9 mouse cellular contexts compared by ENCODE assay signal in the genomic region with DNA sequence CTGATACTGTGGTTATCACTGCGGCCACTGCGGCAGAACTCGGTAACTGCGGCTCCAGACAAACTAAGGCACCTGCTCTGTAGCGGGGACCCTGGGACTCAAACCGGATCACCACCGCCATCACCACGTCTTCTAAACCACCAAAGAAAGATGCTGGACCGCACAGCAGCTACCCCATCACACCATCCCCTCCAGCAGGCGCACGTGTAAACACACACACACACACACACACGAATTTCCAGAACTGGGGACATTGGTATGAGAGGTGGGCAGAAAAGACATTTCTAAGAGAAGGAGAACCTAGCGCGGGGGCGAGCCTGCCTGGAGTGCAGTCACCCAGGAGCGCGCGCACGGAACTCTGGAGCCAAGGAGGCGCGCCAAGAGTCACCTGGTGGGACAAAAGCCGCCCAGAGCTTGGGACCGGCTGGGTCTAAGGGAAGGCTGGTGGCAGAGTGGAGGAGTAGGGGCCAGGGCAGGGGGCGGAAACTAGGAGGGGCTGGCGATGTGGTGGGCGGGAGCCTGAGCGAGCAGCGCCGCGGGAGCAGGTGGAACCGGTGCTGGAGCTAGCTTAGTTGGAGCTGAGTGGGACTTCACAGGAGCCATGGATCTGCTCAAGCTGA. TPM values are rescaled to one million over a fixed set of nuclear protein-coding genes. Genes with fewer than 3 reads are reported as not detected.
DNase-seq lines count a peak whose midpoint lies in the region; ATAC-seq and TF ChIP-seq lines count a peak whose summit lies in the region.
"Had no signal": no experiment of that assay in that cellular context is flagged by ENCODE, and none has a peak within 500 bp of the region (broad histone marks: within the 10 kb centered on the region; RNA-seq: fewer than 3 reads in every experiment).

A gene (plus strand): TSS at position 308 of the 620 bp plus-strand sequence.

- peak; percentile 56; the same call in 1 of the 2 replicates for ATAC-seq in heart, embryonic 11.5 days (replicated peaks; ENCODE audit: insufficient number of reproducible peaks, low FRiP score, low TSS enrichment)
- ATAC-seq in forebrain, embryonic 16.5 days, result peak; percentile 86
- ATAC-seq in limb, embryonic 13.5 days (ENCODE audit: low FRiP score, low read depth), result peak; percentile 71; the same call in 1 of the 2 replicates

- 3% methylated on average over 31 of the region's 31 CpGs for WGBS in heart, embryonic 11.5 days (ENCODE audit: insufficient replicate concordance)
- 2% methylated on average over 28 of the region's 31 CpGs for WGBS in forebrain, embryonic 16.5 days
- under 1% methylated on average over 30 of the region's 31 CpGs for WGBS in limb, embryonic 13.5 days

- peak within 1 kb of the TSS; percentile 92 for H3K4me2 ChIP-seq in heart, embryonic 11.5 days
- H3K4me2 ChIP-seq in forebrain, embryonic 16.5 days (ENCODE audit: low read length), result peak within 1 kb of the TSS; percentile 94
- H3K4me2 ChIP-seq in limb, embryonic 13.5 days (replicated peaks), result peak within 1 kb of the TSS; percentile 75

- H3K27ac ChIP-seq in heart, embryonic 11.5 days (ENCODE audit: low read depth, low read length), result no peak within 1 kb of the TSS
- H3K27ac ChIP-seq in ES-E14 (ENCODE audit: insufficient read depth, low read depth, low read length, poor library complexity, severe bottlenecking), result no peak within 1 kb of the TSS
- H3K27ac ChIP-seq in forebrain, embryonic 16.5 days (ENCODE audit: low read length), result no peak within 1 kb of the TSS
- no peak within 1 kb of the TSS for H3K27ac ChIP-seq in limb, embryonic 13.5 days

- no peaks in the 10 kb centered on the region for H3K9me3 ChIP-seq in heart, embryonic 11.5 days (replicated peaks; ENCODE audit: control insufficient read depth, low read length)
- H3K9me3 ChIP-seq in ES-E14 (ENCODE audit: control insufficient read depth, insufficient read depth, low read depth, low read length), result no peaks in the 10 kb centered on the region
- no peaks in the 10 kb centered on the region for H3K9me3 ChIP-seq in forebrain, embryonic 16.5 days (ENCODE audit: control insufficient read depth, low read length)
- no peaks in the 10 kb centered on the region for H3K9me3 ChIP-seq in limb, embryonic 13.5 days

- H3K4me1 ChIP-seq in heart, embryonic 11.5 days (ENCODE audit: control insufficient read depth, insufficient read depth, low read length), result no peaks in the 10 kb centered on the region
- peaks cover 0 to 2% of the 10 kb centered on the region in 2 experiments; a peak in 2 of 4 replicates for H3K4me1 ChIP-seq in ES-E14 (ENCODE audit: control insufficient read depth in 2 of 2, insufficient read depth in 2 of 2, low read length in 2 of 2, poor library complexity in 1 of 2)
- peaks cover 13% of the 10 kb centered on the region for H3K4me1 ChIP-seq in forebrain, embryonic 16.5 days (replicated peaks; ENCODE audit: control insufficient read depth, insufficient read depth, low read length)
- peaks cover 10% of the 10 kb centered on the region; the same call in 1 of the 2 replicates for H3K4me1 ChIP-seq in limb, embryonic 13.5 days

- peak within 1 kb of the TSS; percentile 54 for H3K9ac ChIP-seq in heart, embryonic 11.5 days (ENCODE audit: low read depth, low read length)
- peak within 1 kb of the TSS; percentile 18 for H3K9ac ChIP-seq in ES-E14 (ENCODE audit: insufficient read depth, low read depth, low read length, poor library complexity, severe bottlenecking)
- peak within 1 kb of the TSS; percentile 61 for H3K9ac ChIP-seq in forebrain, embryonic 16.5 days (replicated peaks; ENCODE audit: low read depth, low read length)
- peak within 1 kb of the TSS; percentile 3; the same call in 1 of the 2 replicates for H3K9ac ChIP-seq in limb, embryonic 13.5 days

- peaks cover 36% of the 10 kb centered on the region for H3K27me3 ChIP-seq in heart, embryonic 11.5 days (ENCODE audit: control insufficient read depth, insufficient read depth, low read length)
- peaks cover 16% of the 10 kb centered on the region for H3K27me3 ChIP-seq in forebrain, embryonic 16.5 days (replicated peaks; ENCODE audit: control insufficient read depth, insufficient read depth, low read length)
- peaks cover 62% of the 10 kb centered on the region for H3K27me3 ChIP-seq in limb, embryonic 13.5 days

- DNase-seq in heart, postnatal 4 days, result no peak
- DNase-seq in ES-E14 (ENCODE audit: low read depth, low spot score), result peak; percentile 54
- peak; percentile 64 for DNase-seq in right cerebral cortex, postnatal 36 days (ENCODE audit: low spot score in 2 of 2)
- DNase-seq in testis, postnatal 10 days (ENCODE audit: low spot score), result no peak
- no peak for DNase-seq in thymus, postnatal 25 days

- in situ Hi-C loops in ES-E14 (cut with MboI; ENCODE audit: low sequenced_read_pairs in 2 of 2, unreplicated experiment in 2 of 2), result no loop called here

- no peaks in the 10 kb centered on the region for H3K36me3 ChIP-seq in heart, embryonic 11.5 days (ENCODE audit: control insufficient read depth, insufficient read depth, low read length)
- no peaks in the 10 kb centered on the region for H3K36me3 ChIP-seq in ES-E14 (ENCODE audit: control insufficient read depth, insufficient read depth, low read length, poor library complexity, severe bottlenecking)
- H3K36me3 ChIP-seq in forebrain, embryonic 16.5 days (ENCODE audit: control insufficient read depth, insufficient read depth), result no peaks in the 10 kb centered on the region
- H3K36me3 ChIP-seq in limb, embryonic 13.5 days, result no peaks in the 10 kb centered on the region

- H3K4me3 ChIP-seq in heart, embryonic 11.5 days (ENCODE audit: low read depth, low read length), result peak within 1 kb of the TSS; percentile 46
- H3K4me3 ChIP-seq in ES-E14 (ENCODE audit: insufficient read depth in 1 of 2, low read depth in 1 of 2, low read length in 2 of 2, poor library complexity in 1 of 2, severe bottlenecking in 1 of 2), result peak within 1 kb of the TSS; percentile 57 to 65
- peak within 1 kb of the TSS; percentile 59 for H3K4me3 ChIP-seq in forebrain, embryonic 16.5 days (replicated peaks; ENCODE audit: low read length)
- H3K4me3 ChIP-seq in limb, embryonic 13.5 days, result peak within 1 kb of the TSS; percentile 44

TF ChIP-seq in ES-E14, 5 proteins besides CTCF, POLR2A, EP300 and RAD21:
- TF ChIP-seq CHD2 (IDR thresholded peaks at IDR 0.05; ENCODE audit: low read depth, low read length) (no peak), MAFK (IDR thresholded peaks at IDR 0.05; ENCODE audit: insufficient read depth, low read depth, low read length) (no peak), ZC3H11A (IDR thresholded peaks at IDR 0.05; ENCODE audit: borderline replicate concordance, low read depth, low read length) (no peak), ZNF384 (IDR thresholded peaks at IDR 0.05; ENCODE audit: low read depth, low read length) (no peak), HCFC1 (IDR thresholded peaks at IDR 0.05; ENCODE audit: borderline replicate concordance, insufficient read depth, low read length) (no peak)

RNA-seq across cellular contexts. Expression of the gene that starts here (rescaled TPM):
- polyA plus RNA-seq in heart, embryonic 11.5 days (2014; fragmentation: Nextera tagmentation; extraction: Ambion mirVana), result 0.16 TPM in 1 of 2 replicates, not detected in the other
- total RNA-seq in heart, postnatal 4 days (2021), result not detected
- 0.27 and 0.58 TPM in 2 replicates for total RNA-seq in ES-E14 (2012; rRNA removed)
- 1.2 and 2.6 TPM in 2 replicates for polyA plus RNA-seq in forebrain, embryonic 16.5 days (2015; fragmentation: Nextera tagmentation; extraction: Ambion mirVana)
- polyA plus RNA-seq in limb, embryonic 13.5 days (2015; fragmentation: Nextera tagmentation; extraction: Ambion mirVana), result 0.09 TPM in 1 of 2 replicates, not detected in the other
- total RNA-seq: CH12.LX had no signal

Comparison
In these comparisons a context has a peak if more than half of its experiments do, and no peak if none do; other contexts are left out.
1. Peak in ATAC-seq, H3K4me3 ChIP-seq, H3K9ac ChIP-seq and H3K4me2 ChIP-seq in heart, embryonic 11.5 days; RNA of the gene not detected or under 1 TPM.
2. Peak in DNase-seq, H3K4me3 ChIP-seq and H3K9ac ChIP-seq in ES-E14; RNA of the gene not detected or under 1 TPM.
3. Peak in ATAC-seq, H3K4me3 ChIP-seq, H3K9ac ChIP-seq and H3K4me2 ChIP-seq in limb, embryonic 13.5 days; RNA of the gene not detected or under 1 TPM.
4. H3K9ac ChIP-seq: peak in every context shown above with its lines; median percentile 61 in forebrain, embryonic 16.5 days; 54 in heart, embryonic 11.5 days; 18 in ES-E14; 3 in limb, embryonic 13.5 days.
5. DNase-seq: peak in right cerebral cortex, postnatal 36 days (2 of 2); none in heart, postnatal 4 days (single experiment), testis, postnatal 10 days (single experiment) and thymus, postnatal 25 days (single experiment).
6. Peak in every context shown above with its lines, with median percentiles within 50 percentile points of each other: ATAC-seq, H3K4me2 ChIP-seq and H3K4me3 ChIP-seq.